25 mouse cellular contexts compared by ENCODE assay signal in genomic region chr1:86342371-86342770, GRCm38 (mm10). TPM values are rescaled to one million over a fixed set of nuclear protein-coding genes. Genes with fewer than 3 reads are reported as not detected.
DNase-seq lines count a peak whose midpoint lies in the region; ATAC-seq and TF ChIP-seq lines count a peak whose summit lies in the region.
"Had no signal": no experiment of that assay in that cellular context is flagged by ENCODE, and none has a peak within 500 bp of the region (broad histone marks: within the 10 kb centered on the region; RNA-seq: fewer than 3 reads in every experiment).

No protein-coding gene starts in this region.

- no peak for TF ChIP-seq EP300 in MEL (IDR thresholded peaks at IDR 0.05; ENCODE audit: low read depth in 1 of 2, low read length in 2 of 2)

- no peak overlapping the region for H3K4me2 ChIP-seq in liver, embryonic 11.5 days
- H3K4me2 ChIP-seq: embryonic facial prominence, embryonic 13.5 days; embryonic facial prominence, embryonic 15.5 days; forebrain, embryonic 12.5 days had no signal

- H3K4me3 ChIP-seq in MEL (ENCODE audit: control insufficient read depth in 1 of 2, insufficient read depth in 1 of 2, low read depth in 2 of 2, low read length in 2 of 2): no peak overlapping the region
- no peak overlapping the region for H3K4me3 ChIP-seq in liver, embryonic 11.5 days (ENCODE audit: low read depth, low read length)
- H3K4me3 ChIP-seq: embryonic facial prominence, embryonic 13.5 days; embryonic facial prominence, embryonic 15.5 days; erythroblast, embryonic 14.5 days; forebrain, embryonic 10.5 days; forebrain, embryonic 12.5 days had no signal

- H3K9ac ChIP-seq in MEL (ENCODE audit: control insufficient read depth, low read depth, low read length, poor library complexity, severe bottlenecking): no peak overlapping the region
- H3K9ac ChIP-seq in liver, embryonic 11.5 days (ENCODE audit: low read depth, low read length): no peak overlapping the region
- H3K9ac ChIP-seq: embryonic facial prominence, embryonic 13.5 days; embryonic facial prominence, embryonic 15.5 days; forebrain, embryonic 12.5 days had no signal

- no peak for TF ChIP-seq CTCF in MEL (IDR thresholded peaks at IDR 0.05 in 2 of 3, conservative IDR thresholded peaks at IDR 0.05 in 1 of 3; ENCODE audit: control insufficient read depth in 1 of 3, insufficient read depth in 1 of 3, low read depth in 2 of 3, low read length in 3 of 3, poor library complexity in 1 of 3, severe bottlenecking in 1 of 3)

- no peaks in the 10 kb centered on the region for H3K27me3 ChIP-seq in MEL (ENCODE audit: control insufficient read depth in 1 of 2, insufficient read depth in 2 of 2, low read length in 2 of 2)
- H3K27me3 ChIP-seq in liver, embryonic 11.5 days (replicated peaks; ENCODE audit: control insufficient read depth, insufficient read depth, low read length): no peaks in the 10 kb centered on the region
- H3K27me3 ChIP-seq: embryonic facial prominence, embryonic 13.5 days; embryonic facial prominence, embryonic 15.5 days; forebrain, embryonic 12.5 days had no signal

- DNase-seq in ES-CJ7 (ENCODE audit: low read depth, low spot score): peak; percentile 64
- DNase-seq in MEL (ENCODE audit: low read depth, low spot score): peak; percentile 52
- peak; percentile 62 for DNase-seq in ZHBTc4 (ENCODE audit: low read depth, low spot score)
- no peak for DNase-seq in kidney, adult 18-20 months
- no peak for DNase-seq in liver, embryonic 11.5 days (ENCODE audit: low spot score)
- DNase-seq in left cerebral cortex, adult 18-20 months (ENCODE audit: low spot score in 2 of 2): no peak
- DNase-seq: adrenal gland, adult 2 months; adrenal gland, postnatal 10 days; adrenal gland, postnatal 25 days; cerebellum, adult 11 months; cerebellum, adult 18-20 months; cerebellum, adult 8-10 months; cerebellum, adult 9-11 months; cerebellum, postnatal 14 days; cerebellum, postnatal 36 days; embryo, embryonic 11 days had no signal

- H3K27ac ChIP-seq in MEL (ENCODE audit: control insufficient read depth, low read depth, low read length): no peak overlapping the region
- H3K27ac ChIP-seq in liver, embryonic 11.5 days (ENCODE audit: low read depth, low read length): no peak overlapping the region
- H3K27ac ChIP-seq: embryonic facial prominence, embryonic 13.5 days; embryonic facial prominence, embryonic 15.5 days; forebrain, embryonic 10.5 days; forebrain, embryonic 12.5 days had no signal

- no peaks in the 10 kb centered on the region for H3K79me2 ChIP-seq in MEL (ENCODE audit: control insufficient read depth, insufficient read depth, low read length, poor library complexity)

- H3K36me3 ChIP-seq in MEL (ENCODE audit: control insufficient read depth in 1 of 2, insufficient read depth in 2 of 2, low read length in 2 of 2): peaks cover 6 to 25% of the 10 kb centered on the region in 2 experiments; a peak in 3 of 4 replicates
- H3K36me3 ChIP-seq in liver, embryonic 11.5 days (ENCODE audit: control insufficient read depth, insufficient read depth, low read length): no peaks in the 10 kb centered on the region

- H3K9me3 ChIP-seq in MEL (replicated peaks; ENCODE audit: insufficient read depth, low read length): no peaks in the 10 kb centered on the region
- H3K9me3 ChIP-seq in liver, embryonic 11.5 days (ENCODE audit: control insufficient read depth, low read length): no peaks in the 10 kb centered on the region
- H3K9me3 ChIP-seq: embryonic facial prominence, embryonic 13.5 days; embryonic facial prominence, embryonic 15.5 days; forebrain, embryonic 10.5 days; forebrain, embryonic 12.5 days; G1E had no signal

- no peak for ATAC-seq in liver, embryonic 11.5 days (replicated peaks; ENCODE audit: low FRiP score)
- ATAC-seq: forebrain, embryonic 14.5 days; forebrain, embryonic 16.5 days had no signal

- H3K4me1 ChIP-seq in MEL (ENCODE audit: control insufficient read depth in 1 of 2, insufficient read depth in 2 of 2, low read length in 2 of 2): peaks cover 0 to 3% of the 10 kb centered on the region in 2 experiments; a peak in 2 of 4 replicates
- H3K4me1 ChIP-seq in liver, embryonic 11.5 days (replicated peaks; ENCODE audit: control insufficient read depth, insufficient read depth, low read length): no peaks in the 10 kb centered on the region
- H3K4me1 ChIP-seq: embryonic facial prominence, embryonic 13.5 days; embryonic facial prominence, embryonic 15.5 days; forebrain, embryonic 10.5 days; forebrain, embryonic 12.5 days had no signal

- TF ChIP-seq RAD21 in MEL (IDR thresholded peaks at IDR 0.05; ENCODE audit: low read depth, low read length): no peak

- WGBS in liver, embryonic 11.5 days: 86% methylated on average over 2 of the region's 2 CpGs

- no peak; a peak in 1 of 4 replicates for TF ChIP-seq POLR2A in MEL (IDR thresholded peaks at IDR 0.05; ENCODE audit: control insufficient read depth in 1 of 2, insufficient read depth in 1 of 2, low read depth in 1 of 2, low read length in 2 of 2, poor library complexity in 1 of 2)

TF ChIP-seq in MEL, 35 proteins besides CTCF, POLR2A, EP300 and RAD21:
- TF ChIP-seq SMC3 (IDR thresholded peaks at IDR 0.05; ENCODE audit: low read depth, low read length) (peak; percentile 11; the same call in 1 of the 2 replicates), E2F4 (IDR thresholded peaks at IDR 0.05; ENCODE audit: borderline replicate concordance, low read depth, low read length) (no peak)

RNA-seq across cellular contexts. Expression of gene Ncl, which starts 16.8 kb away (rescaled TPM):
- 370 and 422 TPM in 2 replicates for total RNA-seq in MEL (2012; rRNA removed)
- 1,000 to 10,000 TPM in 1 of 2 experiments, 100 to 1,000 TPM in 1; 246 to 1,708 TPM for polyA plus RNA-seq in MEL (2012; ENCODE audit: insufficient read depth in 1 of 2, insufficient read length in 2 of 2, low read depth in 1 of 2, low replicate concordance in 2 of 2, missing spikeins in 1 of 2)
- polyA plus RNA-seq in liver, embryonic 11.5 days (2014; fragmentation: Nextera tagmentation; extraction: Ambion mirVana): 828 and 901 TPM in 2 replicates
- 100 to 1,000 TPM; 130 TPM for total RNA-seq in left cerebral cortex, adult 18-20 months (2021)

RNA-seq across cellular contexts. Expression of gene B3gnt7, which starts 39.7 kb away (rescaled TPM):
- total RNA-seq in MEL (2012; rRNA removed): not detected in 2 replicates
- polyA plus RNA-seq in MEL (2012; ENCODE audit: insufficient read depth in 1 of 2, insufficient read length in 2 of 2, low read depth in 1 of 2, low replicate concordance in 2 of 2, missing spikeins in 1 of 2): under 1 TPM in 1 of 2 experiments, not detected in 1; 0.40 TPM
- 8.9 TPM in 2 replicates for polyA plus RNA-seq in liver, embryonic 11.5 days (2014; fragmentation: Nextera tagmentation; extraction: Ambion mirVana)
- 1 to 10 TPM in 1 of 2 experiments, under 1 TPM in 1; 0.77 to 1.1 TPM for total RNA-seq in left cerebral cortex, adult 18-20 months (2021)
- polyA plus RNA-seq: C2C12, G1E had no signal

Comparison
In these comparisons a context has a peak if more than half of its experiments do, and no peak if none do; other contexts are left out.
1. DNase-seq: peak in ES-CJ7 (single experiment), MEL (single experiment) and ZHBTc4 (single experiment); none in kidney, adult 18-20 months (single experiment), liver, embryonic 11.5 days (single experiment) and left cerebral cortex, adult 18-20 months (0 of 2).